Mouse (Mus musculus): ENCODE measurements at regions not wholly inside any gene's neighbourhood (a gene's known extent, or its start where the extent isn't known, plus 50 kb on each side); places are given as distances from the start of the nearest gene placed in this dataset.

- ATAC-seq: no peak
Measured at GRCm38 (mm10) chr2:101371834-101372493, 252.6 kb upstream of the Rag2 start.

DNA sequence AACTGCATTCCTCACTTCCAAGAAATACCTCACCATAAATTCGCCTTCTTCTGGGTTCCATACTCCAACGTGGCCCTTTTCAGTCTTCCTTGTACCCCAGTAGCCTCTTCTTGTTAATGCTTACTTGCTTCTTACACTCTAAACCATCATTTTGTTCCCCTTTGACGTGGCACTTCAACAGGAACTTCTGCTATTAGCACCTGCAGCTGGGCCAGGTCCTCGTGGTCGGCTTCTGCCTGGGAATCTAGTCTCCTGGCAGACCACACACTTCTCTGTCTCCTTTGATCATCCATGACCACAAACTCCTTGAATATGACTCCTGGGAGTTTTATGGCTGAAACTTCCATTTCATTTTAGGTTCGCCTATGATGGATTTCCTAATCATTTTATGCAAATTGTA is 243.9 kb upstream of the Rag2 start:
- no peak for ATAC-seq

GRCm38 (mm10) chr2:101415002-101415401 is 209.5 kb upstream of the Rag2 start:
- ATAC-seq: no peak

DNA sequence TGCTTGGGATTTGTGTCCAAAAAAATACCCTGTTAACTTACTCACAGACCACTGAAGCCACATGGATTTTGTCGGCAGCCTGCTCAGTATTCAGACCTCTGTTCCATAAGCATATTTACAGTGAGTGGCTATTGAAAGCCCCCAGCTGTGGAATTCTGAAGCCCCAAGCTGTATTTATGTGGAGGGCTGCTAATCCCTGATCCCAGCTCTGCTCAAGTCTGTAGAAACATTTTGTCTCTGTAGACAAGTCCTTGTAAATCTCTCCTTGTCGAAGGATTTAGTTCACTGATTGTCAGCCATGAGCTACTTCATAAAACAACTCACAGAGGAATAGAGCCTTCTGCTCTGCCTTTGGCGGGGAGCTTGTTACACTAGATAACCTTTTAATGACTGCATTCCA is 207.8 kb upstream of the Rag2 start:
- no peak for ATAC-seq

- ATAC-seq: no peak
Measured at GRCm38 (mm10) chr2:101433141-101433895, 191.2 kb upstream of the Rag2 start.

GRCm38 (mm10) chr2:101440231-101440630 is 184.3 kb upstream of the Rag2 start:
- no peak for ATAC-seq

- no peak for ATAC-seq
Measured at GRCm38 (mm10) chr2:101441081-101441630, 183.4 kb upstream of the Rag2 start.

DNA sequence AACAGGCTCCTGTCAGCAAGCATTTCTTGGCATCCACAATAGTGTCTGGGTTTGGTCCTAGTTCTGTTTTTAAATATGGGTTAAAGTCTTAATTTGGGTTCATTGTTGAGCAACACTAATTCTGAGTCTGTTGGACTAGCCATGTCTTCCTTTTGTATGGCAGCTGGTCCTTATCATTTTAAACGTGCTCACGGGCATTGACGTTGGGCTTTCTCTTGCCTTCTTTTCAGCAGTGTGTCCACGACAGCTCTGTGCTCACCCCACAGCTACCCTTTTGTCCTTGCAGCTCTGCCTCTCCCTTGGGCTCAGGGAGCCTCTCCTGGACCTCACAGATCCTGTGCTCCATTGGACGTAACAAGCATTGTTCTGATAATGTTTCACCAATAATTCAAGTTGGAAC is 168.9 kb upstream of the Rag2 start:
- ATAC-seq: no peak

GRCm38 (mm10) chr2:101458959-101459358 is 165.6 kb upstream of the Rag2 start:
- no peak for ATAC-seq

- ATAC-seq: no peak
Measured at GRCm38 (mm10) chr2:101462450-101462849, 162.1 kb upstream of the Rag2 start.

DNA sequence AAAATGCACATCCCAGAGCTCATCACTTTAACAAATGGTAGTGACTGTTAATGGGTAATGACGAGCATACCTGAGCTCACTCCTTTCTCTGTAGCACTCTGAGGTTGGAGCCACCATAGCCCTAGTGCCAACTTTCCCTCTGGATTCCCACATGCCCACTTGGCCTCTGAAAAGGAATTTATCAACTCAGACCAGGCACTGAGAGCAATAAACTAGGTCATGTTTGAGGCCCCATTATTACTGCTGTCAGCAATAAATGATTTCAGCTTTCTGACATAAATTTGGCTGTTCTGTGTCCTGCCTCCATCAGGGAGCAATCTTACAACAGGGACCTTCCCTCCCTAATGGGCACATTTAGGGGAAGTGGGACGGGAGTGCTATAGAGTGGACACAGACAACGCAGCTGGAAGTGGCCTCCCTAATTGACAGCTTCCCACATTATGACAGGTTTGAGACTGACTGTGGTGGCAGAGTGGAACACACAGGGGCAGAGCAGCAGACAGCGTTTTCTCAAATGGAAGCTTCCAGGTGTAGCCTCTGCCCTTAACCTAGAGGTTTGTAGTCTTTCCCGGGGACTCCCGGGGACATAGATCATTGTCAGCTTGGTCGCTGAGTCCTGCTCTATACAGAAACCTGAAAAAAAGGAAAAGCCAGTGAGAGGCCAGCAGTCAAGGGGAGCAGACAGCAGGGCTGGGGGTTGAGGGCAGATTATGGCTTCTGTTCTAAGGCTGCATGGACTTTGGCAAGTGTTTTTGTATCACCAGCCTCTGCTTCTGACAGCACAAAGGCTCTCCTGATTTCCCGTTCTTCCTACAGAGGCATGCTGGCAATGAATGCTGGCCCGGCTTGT is 160.0 kb upstream of the Rag2 start:
- no peak for ATAC-seq

DNA sequence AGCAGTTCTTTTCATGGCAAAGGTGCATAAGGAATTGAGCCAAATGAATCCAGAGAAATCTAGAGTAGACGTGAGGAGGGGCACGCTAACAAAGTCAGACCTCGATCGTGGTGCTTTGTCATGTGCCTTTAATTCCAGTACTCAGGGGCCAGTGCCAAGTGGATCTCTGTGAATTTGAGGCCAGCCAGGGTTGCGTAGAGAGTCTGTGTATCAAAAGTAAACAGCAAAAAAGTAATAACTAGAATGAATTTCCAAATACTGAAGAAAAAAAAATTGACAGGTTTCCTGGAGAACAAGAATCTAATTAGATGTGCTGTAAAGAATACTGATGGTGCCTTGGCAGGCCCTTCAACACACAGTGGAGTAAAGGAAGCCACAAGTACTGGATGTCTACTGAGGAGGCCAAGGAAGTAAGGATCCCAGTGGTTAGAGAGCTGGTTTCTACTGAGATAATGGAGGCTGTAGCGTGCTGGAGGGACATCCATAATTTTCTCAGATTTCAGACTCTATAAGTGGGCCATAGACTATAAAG is 153.9 kb upstream of the Rag2 start:
- ATAC-seq: no peak

DNA sequence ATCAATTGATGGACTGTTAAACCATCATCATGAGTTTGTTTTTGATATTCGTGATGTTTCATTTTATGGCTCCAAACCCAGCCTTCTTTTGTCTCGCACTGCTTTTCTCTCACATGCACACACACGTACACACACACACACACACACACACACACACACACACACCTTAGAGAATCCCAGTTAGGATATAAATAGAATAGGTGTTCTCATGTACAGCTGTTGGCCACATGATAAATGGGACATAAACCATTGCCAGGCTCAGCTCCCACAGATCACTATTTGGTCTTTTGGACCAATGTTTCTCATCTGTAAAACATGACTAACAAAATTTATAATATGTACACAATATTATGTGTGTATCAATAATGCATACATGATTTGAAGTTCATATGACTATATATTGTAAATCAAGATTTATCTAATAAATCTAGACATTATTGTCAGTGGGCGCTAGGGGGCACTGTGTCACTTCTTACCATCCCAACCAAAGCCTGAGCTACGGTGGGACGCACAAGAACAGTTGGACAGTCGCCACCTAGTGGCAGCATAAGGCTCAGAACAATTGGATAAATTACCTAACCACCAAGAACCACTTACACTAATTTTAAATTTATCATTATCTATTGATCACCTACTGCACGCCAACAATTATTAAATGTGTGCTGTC is 151.9 kb upstream of the Rag2 start:
- ATAC-seq: peak; percentile 92

DNA sequence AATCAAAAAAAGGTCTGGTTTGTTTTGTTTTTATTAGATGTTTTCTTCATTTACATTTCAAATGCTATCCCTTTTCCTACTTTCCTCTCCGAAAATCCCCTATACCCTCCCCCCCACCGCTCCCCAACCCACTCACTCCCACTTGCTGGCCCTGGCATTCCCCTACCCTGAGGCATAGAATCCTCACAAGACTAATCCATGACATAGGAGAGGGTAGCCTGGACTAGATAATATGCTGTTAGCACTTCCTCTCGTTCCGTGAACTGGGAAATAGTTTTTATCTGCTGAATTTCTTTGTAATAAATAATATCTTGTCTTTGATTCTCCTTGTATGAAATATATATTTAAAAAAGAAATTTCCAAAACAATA is 151.4 kb upstream of the Rag2 start:
- ATAC-seq: no peak

DNA sequence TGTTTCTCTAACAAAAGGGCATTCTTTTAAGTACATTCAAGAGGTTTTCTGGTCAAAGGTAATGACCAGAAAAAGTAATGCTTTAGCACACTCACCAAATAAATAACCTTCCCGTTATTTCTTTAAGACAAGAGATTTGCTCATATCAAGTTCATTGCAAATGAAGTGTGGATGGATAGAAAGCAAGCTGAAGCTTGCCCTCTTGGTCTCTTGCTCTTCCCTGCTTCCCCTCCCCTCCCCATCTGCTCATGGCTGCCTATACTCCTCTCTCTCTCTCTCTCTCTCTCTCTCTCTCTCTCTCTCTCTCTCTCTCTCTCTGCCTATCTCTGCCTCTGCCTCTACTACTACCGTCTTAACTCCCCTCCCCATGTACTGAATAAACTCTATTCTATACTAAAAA is 147.7 kb upstream of the Rag2 start:
- no peak for ATAC-seq

DNA sequence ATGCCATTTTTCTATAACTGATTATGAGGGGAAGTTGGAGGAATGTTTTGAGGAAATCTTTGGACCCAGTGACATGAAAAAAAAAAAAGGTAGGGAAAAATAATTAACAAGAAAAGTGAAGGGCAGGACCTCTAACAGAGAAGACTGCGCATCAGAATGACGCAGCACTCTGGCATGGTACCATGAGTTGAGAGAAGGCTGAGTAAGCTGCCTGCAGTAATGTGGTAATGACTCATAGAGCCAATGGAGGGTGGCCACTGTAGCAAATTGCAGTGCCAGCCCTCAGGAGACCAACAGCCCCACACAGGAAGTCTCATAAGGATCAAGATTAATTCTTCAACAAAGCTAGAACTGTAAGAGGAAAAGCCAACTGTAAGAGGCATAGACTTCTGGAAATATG is 134.3 kb upstream of the Rag2 start:
- no peak for ATAC-seq

- ATAC-seq: no peak
Measured at GRCm38 (mm10) chr2:101491762-101492161, 132.8 kb upstream of the Rag2 start.

DNA sequence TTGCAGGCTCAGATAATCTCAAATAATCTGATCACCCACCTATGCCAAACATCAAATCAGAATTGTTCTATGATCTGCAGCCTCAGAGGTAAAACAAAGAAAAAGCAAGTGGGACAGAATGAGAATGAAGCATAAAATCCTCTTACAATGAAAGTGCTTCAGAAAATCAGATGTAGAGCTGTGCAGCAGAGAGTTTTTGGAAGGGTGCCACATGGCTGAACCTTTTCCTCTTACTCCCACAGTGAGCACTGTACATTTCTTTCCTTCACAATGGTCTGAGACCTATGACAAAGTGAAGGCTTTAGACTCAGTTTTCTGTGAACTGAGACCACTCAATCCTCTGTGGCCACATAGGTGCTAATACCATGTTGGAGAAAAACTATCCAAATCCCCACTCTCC is 116.4 kb upstream of the Rag2 start:
- ATAC-seq: no peak

Data from activated CD4-positive, CD25-positive, alpha-beta regulatory T cell, adult 4 months (primary cell).